In the genomic region with DNA sequence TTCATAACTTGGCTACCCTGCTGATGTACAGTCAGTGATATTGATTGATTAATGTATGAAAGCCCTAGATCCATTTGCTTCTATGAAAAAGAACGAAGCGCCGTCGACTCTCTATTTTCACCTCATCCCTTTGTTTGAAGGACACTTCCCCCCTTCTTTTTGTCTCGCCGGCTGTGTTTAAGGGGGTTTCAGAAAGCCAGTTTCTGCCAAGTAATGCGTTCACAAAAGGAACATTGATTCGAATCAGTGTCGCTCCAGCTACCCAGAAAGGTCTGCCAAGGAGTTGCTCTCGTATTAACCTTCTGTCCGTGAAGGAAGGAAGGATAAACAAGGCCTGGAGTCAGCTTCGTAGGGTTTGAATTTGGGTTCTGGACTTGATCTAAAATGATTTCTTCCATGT, we compare ENCODE assay signal across 10 mouse cellular contexts.
DNase-seq lines count a peak whose midpoint lies in the region; ATAC-seq and TF ChIP-seq lines count a peak whose summit lies in the region.
"Had no signal": no experiment of that assay in that cellular context is flagged by ENCODE, and none has a peak within 500 bp of the region (broad histone marks: within the 10 kb centered on the region; RNA-seq: fewer than 3 reads in every experiment).

No protein-coding gene starts in this region.

- no peak overlapping the region for H3K4me3 ChIP-seq in forebrain, embryonic 13.5 days
- no peak overlapping the region for H3K4me3 ChIP-seq in forebrain, postnatal 0 days (ENCODE audit: low read depth, low read length)
- no peak overlapping the region for H3K4me3 ChIP-seq in forebrain, embryonic 15.5 days
- H3K4me3 ChIP-seq in midbrain, postnatal 0 days (ENCODE audit: low read depth, low read length) = no peak overlapping the region
- H3K4me3 ChIP-seq in liver, embryonic 12.5 days = no peak overlapping the region
- H3K4me3 ChIP-seq: heart, embryonic 10.5 days; layer of hippocampus, adult 2 months had no signal

- H3K27ac ChIP-seq in forebrain, embryonic 13.5 days = peak overlapping the region; percentile 60
- no peak overlapping the region for H3K27ac ChIP-seq in forebrain, postnatal 0 days (ENCODE audit: low read depth, low read length)
- peak overlapping the region; percentile 28; the same call in 1 of the 2 replicates for H3K27ac ChIP-seq in forebrain, embryonic 15.5 days (replicated peaks)
- 0 out of 2 replicates have a peak overlapping the region, but pooled peaks have one; percentile 45 for H3K27ac ChIP-seq in midbrain, postnatal 0 days (ENCODE audit: low read depth, low read length)
- H3K27ac ChIP-seq in liver, embryonic 12.5 days = no peak overlapping the region
- H3K27ac ChIP-seq: heart, embryonic 10.5 days; layer of hippocampus, adult 2 months had no signal

- intact Hi-C loops in left cerebral cortex, postnatal 4 days (cut with DNase I) = no loop called here

- TF ChIP-seq CTCF in forebrain, postnatal 0 days (IDR thresholded peaks at IDR 0.05; ENCODE audit: low read depth) = no peak
- TF ChIP-seq CTCF in brain, embryonic 14.5 days (IDR thresholded peaks at IDR 0.05; ENCODE audit: borderline replicate concordance, extremely low read depth, insufficient read depth, insufficient read length) = no peak
- no peak for TF ChIP-seq CTCF in midbrain, postnatal 0 days (IDR thresholded peaks at IDR 0.05)

- 0 out of 2 replicates have a peak overlapping the region, but pooled peaks have one; percentile 6 for H3K9ac ChIP-seq in forebrain, embryonic 13.5 days
- H3K9ac ChIP-seq in forebrain, postnatal 0 days = no peak overlapping the region
- no peak overlapping the region for H3K9ac ChIP-seq in forebrain, embryonic 15.5 days (replicated peaks)
- no peak overlapping the region for H3K9ac ChIP-seq in midbrain, postnatal 0 days (replicated peaks; ENCODE audit: low read length, poor library complexity, severe bottlenecking)
- no peak overlapping the region for H3K9ac ChIP-seq in liver, embryonic 12.5 days

- H3K36me3 ChIP-seq in forebrain, embryonic 13.5 days (ENCODE audit: poor library complexity, severe bottlenecking) = no peaks in the 10 kb centered on the region
- no peaks in the 10 kb centered on the region for H3K36me3 ChIP-seq in forebrain, postnatal 0 days (ENCODE audit: insufficient read depth)
- no peaks in the 10 kb centered on the region for H3K36me3 ChIP-seq in forebrain, embryonic 15.5 days
- H3K36me3 ChIP-seq in midbrain, postnatal 0 days (ENCODE audit: insufficient read depth, low read length) = no peaks in the 10 kb centered on the region
- H3K36me3 ChIP-seq in liver, embryonic 12.5 days = no peaks in the 10 kb centered on the region
- H3K36me3 ChIP-seq: heart, embryonic 10.5 days had no signal

- H3K9me3 ChIP-seq in forebrain, embryonic 13.5 days (replicated peaks) = no peaks in the 10 kb centered on the region
- no peaks in the 10 kb centered on the region for H3K9me3 ChIP-seq in forebrain, postnatal 0 days (ENCODE audit: low read length)
- no peaks in the 10 kb centered on the region for H3K9me3 ChIP-seq in forebrain, embryonic 15.5 days
- no peaks in the 10 kb centered on the region for H3K9me3 ChIP-seq in midbrain, postnatal 0 days (ENCODE audit: low read length)
- no peaks in the 10 kb centered on the region for H3K9me3 ChIP-seq in liver, embryonic 12.5 days (replicated peaks)
- H3K9me3 ChIP-seq: heart, embryonic 10.5 days had no signal

- no peak overlapping the region for H3K4me2 ChIP-seq in forebrain, embryonic 13.5 days
- H3K4me2 ChIP-seq in forebrain, postnatal 0 days (ENCODE audit: low read depth) = no peak overlapping the region
- H3K4me2 ChIP-seq in forebrain, embryonic 15.5 days (replicated peaks) = no peak overlapping the region
- no peak overlapping the region for H3K4me2 ChIP-seq in midbrain, postnatal 0 days (ENCODE audit: low read depth, low read length, poor library complexity, severe bottlenecking)
- no peak overlapping the region for H3K4me2 ChIP-seq in liver, embryonic 12.5 days

- H3K4me1 ChIP-seq in forebrain, embryonic 13.5 days = peaks cover 55% of the 10 kb centered on the region
- H3K4me1 ChIP-seq in forebrain, postnatal 0 days (ENCODE audit: insufficient read depth) = peaks cover 17% of the 10 kb centered on the region; the same call in 1 of the 2 replicates
- H3K4me1 ChIP-seq in forebrain, embryonic 15.5 days = peaks cover 43% of the 10 kb centered on the region
- peaks cover 9% of the 10 kb centered on the region; the same call in 1 of the 2 replicates for H3K4me1 ChIP-seq in midbrain, postnatal 0 days (ENCODE audit: insufficient read depth, low read length)
- peaks cover 12% of the 10 kb centered on the region for H3K4me1 ChIP-seq in liver, embryonic 12.5 days

- WGBS in forebrain, embryonic 13.5 days = 22% methylated on average over 12 of the region's 12 CpGs
- WGBS in forebrain, postnatal 0 days = 18% methylated on average over 12 of the region's 12 CpGs
- 17% methylated on average over 12 of the region's 12 CpGs for WGBS in forebrain, embryonic 15.5 days
- WGBS in midbrain, postnatal 0 days = 46% methylated on average over 12 of the region's 12 CpGs
- WGBS in liver, embryonic 12.5 days (ENCODE audit: insufficient replicate concordance) = 79% methylated on average over 12 of the region's 12 CpGs

- no peak for DNase-seq in forebrain, postnatal 0 days
- DNase-seq in brain, embryonic 14.5 days (ENCODE audit: low read depth) = peak; percentile 71
- DNase-seq in midbrain, postnatal 0 days (ENCODE audit: low spot score) = peak; percentile 62
- no peak for DNase-seq in right cerebral cortex, postnatal 36 days (ENCODE audit: low spot score in 2 of 2)
- DNase-seq in left cerebral cortex, postnatal 4 days = no peak

- ATAC-seq in forebrain, embryonic 13.5 days = no peak
- no peak for ATAC-seq in forebrain, postnatal 0 days
- ATAC-seq in forebrain, embryonic 15.5 days (replicated peaks) = no peak
- no peak for ATAC-seq in midbrain, postnatal 0 days (ENCODE audit: low FRiP score)
- ATAC-seq in liver, embryonic 12.5 days = no peak

- no peak for TF ChIP-seq POLR2A in brain, embryonic 14.5 days (IDR thresholded peaks at IDR 0.05; ENCODE audit: borderline replicate concordance, extremely low read depth, insufficient read depth, insufficient read length, poor library complexity, severe bottlenecking)

- peaks cover 36% of the 10 kb centered on the region for H3K27me3 ChIP-seq in forebrain, embryonic 13.5 days
- no peaks in the 10 kb centered on the region; the same call in 1 of the 2 replicates for H3K27me3 ChIP-seq in forebrain, postnatal 0 days (ENCODE audit: insufficient read depth, low read length)
- H3K27me3 ChIP-seq in forebrain, embryonic 15.5 days = peaks cover 3% of the 10 kb centered on the region; the same call in 1 of the 2 replicates
- H3K27me3 ChIP-seq in midbrain, postnatal 0 days (ENCODE audit: insufficient read depth, low read length) = no peaks in the 10 kb centered on the region
- no peaks in the 10 kb centered on the region for H3K27me3 ChIP-seq in liver, embryonic 12.5 days (replicated peaks)

Comparison
In these comparisons a context has a peak if more than half of its experiments do, and no peak if none do; other contexts are left out.
1. H3K27ac ChIP-seq: peak in forebrain, embryonic 13.5 days (single experiment), forebrain, embryonic 15.5 days (single experiment) and midbrain, postnatal 0 days (single experiment); none in forebrain, postnatal 0 days (single experiment) and liver, embryonic 12.5 days (single experiment).
2. DNase-seq: peak in brain, embryonic 14.5 days (single experiment) and midbrain, postnatal 0 days (single experiment); none in forebrain, postnatal 0 days (single experiment), right cerebral cortex, postnatal 36 days (0 of 2) and left cerebral cortex, postnatal 4 days (single experiment).